Mouse (Mus musculus) lung, postnatal 0 days (tissue): Measurements from ENCODE around the gene Rtl8a.
"Not testable (repeated sequence)": the region's sequence is repeated elsewhere in the genome, so short reads cannot be mapped to it uniquely, and the experiment has no call there.

ENCODE experiments used
- CTCF ChIP-seq: IDR thresholded peaks from 2 replicates; pipeline ENCODE4 v1.5.1; 2016; ENCODE audit warnings: antibody characterized with exemption, mild to moderate bottlenecking
- EP300 ChIP-seq: IDR thresholded peaks from 2 replicates; pipeline ENCODE4 v1.6.1; 2016; ENCODE audit warnings: antibody characterized with exemption, mild to moderate bottlenecking, control low read depth

DNA sequence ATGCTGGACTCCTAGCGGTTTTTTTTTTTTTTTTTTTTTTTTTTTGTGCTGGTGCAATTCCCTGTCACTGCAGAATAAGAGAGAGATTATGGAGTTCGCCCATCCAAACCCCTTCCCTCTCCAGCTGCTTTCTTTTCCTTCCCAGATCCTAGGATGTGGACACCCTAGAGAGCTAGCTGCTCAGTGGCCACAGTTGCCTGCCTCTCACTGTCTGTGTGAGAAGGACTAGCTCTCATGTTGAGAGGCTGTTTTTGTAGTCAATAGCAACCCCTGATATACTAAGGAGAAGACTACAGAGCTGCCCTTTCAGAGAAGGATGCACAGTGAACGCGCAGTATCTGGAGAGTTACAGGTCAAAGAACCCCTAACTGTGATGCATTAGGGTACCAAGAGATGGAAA lies 27.2 kb upstream of the Rtl8a start:
- TF ChIP-seq CTCF, EP300: not testable (repeated sequence)
